Mouse (Mus musculus): ENCODE results near the gene Vps37b. TPM values are rescaled to one million over a fixed set of nuclear protein-coding genes. Genes with fewer than 3 reads are reported as not detected.

Vps37b gene
- polyA plus RNA-seq, 1 experiment, result 40.7 TPM

DNA sequence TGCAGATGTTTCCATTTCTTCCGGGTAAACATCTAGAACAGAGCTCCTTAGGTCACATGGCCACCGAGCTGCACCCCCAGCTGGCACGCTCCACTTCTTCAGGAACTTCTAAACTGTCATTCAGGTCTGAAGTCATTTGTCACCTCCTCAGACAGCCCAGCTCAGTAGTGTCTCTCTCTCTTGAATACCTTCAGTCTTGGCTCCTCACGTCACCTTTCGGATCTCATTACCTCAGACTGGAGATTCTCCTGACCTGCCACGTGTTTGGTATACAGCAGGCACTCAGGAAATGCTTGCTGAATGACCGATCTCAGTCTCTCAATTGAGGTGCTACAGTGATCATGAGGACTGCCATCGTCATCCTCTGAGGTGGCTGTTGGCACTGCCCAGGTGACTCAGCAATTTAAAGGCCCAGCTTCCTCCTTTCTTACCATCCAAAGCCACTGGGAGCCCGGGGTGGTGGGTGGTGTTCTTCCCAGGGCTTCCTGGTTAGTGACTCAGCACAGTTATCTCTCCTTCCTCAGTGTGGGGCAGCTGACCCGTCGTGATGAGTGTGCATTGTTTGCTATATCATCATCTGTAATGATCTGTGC lies 19.9 kb upstream of the Vps37b start:
- H3K36me3 ChIP-seq (ENCODE audit: control insufficient read depth, insufficient read depth), result no peaks in the 10 kb centered on the region
- no peak for TF ChIP-seq MYOD1 (IDR thresholded peaks at IDR 0.05; ENCODE audit: control insufficient read depth, insufficient read length, low read depth)
- peak; percentile 67 for TF ChIP-seq USF1 (IDR thresholded peaks at IDR 0.05; ENCODE audit: low read depth)
- no peak for TF ChIP-seq MYOG (IDR thresholded peaks at IDR 0.05; ENCODE audit: control insufficient read depth, extremely low read depth, insufficient read length)
- TF ChIP-seq FOSL1 (IDR thresholded peaks at IDR 0.05; ENCODE audit: insufficient read depth, low read length, poor library complexity, severe bottlenecking), result peak; percentile 74
- TF ChIP-seq CEBPB (IDR thresholded peaks at IDR 0.05; ENCODE audit: low read depth), result no peak
- no peak for TF ChIP-seq CTCF (IDR thresholded peaks at IDR 0.05; ENCODE audit: control insufficient read depth, insufficient read depth, insufficient read length)
- TF ChIP-seq MAX (IDR thresholded peaks at IDR 0.05), result peak; percentile 96
- no peak overlapping the region for H3ac ChIP-seq (ENCODE audit: control insufficient read depth, insufficient read length, low read depth)
- H3K79me2 ChIP-seq (ENCODE audit: control insufficient read depth, insufficient read depth), result peaks cover 15% of the 10 kb centered on the region
- H3K27me3 ChIP-seq (ENCODE audit: control insufficient read depth, insufficient read depth, insufficient read length), result no peaks in the 10 kb centered on the region
- no peak overlapping the region for H3K4me3 ChIP-seq (ENCODE audit: insufficient read depth, poor library complexity, severe bottlenecking)
- H3K79me3 ChIP-seq (ENCODE audit: low read depth), result no peaks in the 10 kb centered on the region

DNA sequence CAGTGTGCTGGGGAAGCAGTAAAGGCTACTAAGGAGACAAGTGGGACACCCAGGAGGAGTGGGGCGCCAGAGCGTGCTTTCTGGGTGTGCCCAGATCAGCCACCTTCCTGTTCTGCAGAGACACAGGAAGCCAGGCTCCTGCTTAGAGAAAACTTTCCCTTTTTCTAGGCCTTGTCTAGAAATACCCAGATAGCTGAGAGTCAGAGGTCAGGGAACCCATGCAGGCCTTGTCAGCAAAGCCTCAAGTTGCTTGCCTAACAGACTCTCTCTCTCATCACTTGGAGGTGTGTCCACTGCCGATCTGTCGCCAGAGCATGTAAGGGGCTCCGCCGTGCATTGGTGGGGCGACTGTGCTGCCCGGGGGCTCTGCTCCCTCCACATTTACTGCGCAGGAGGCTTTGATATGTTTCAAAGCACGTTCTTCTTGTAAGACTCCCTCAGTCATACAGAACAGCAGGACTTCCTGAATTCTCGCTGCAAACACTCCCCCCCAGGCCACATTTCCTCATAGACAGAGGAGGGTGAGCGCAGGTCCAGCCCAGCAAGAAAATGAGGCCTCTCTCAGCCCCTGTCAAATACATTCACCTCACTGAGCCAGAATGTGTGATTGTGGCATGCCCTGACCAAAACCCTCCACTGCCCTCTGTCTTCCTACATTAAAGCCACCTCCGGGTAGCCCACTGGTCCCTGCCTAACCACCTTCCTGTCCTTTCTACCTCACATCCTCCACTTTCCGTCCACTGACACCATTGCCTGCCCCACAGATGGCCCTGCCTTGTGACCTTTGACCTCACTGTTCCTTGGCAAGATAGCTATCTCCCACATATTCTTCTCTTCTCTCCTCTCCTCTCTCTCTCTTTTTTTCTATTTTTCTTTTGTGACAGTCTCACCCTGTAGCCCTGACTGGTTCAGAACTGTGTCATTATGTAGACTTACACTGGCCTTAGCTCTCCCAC lies 18.3 kb upstream of the Vps37b start:
- H3ac ChIP-seq (ENCODE audit: control insufficient read depth, insufficient read length, low read depth), result peak overlapping the region; percentile 28
- H3K79me2 ChIP-seq (ENCODE audit: control insufficient read depth, insufficient read depth), result peaks cover 15% of the 10 kb centered on the region
- H3K79me3 ChIP-seq (ENCODE audit: low read depth), result no peaks in the 10 kb centered on the region
- no peak overlapping the region for H3K4me3 ChIP-seq (ENCODE audit: insufficient read depth, poor library complexity, severe bottlenecking)
- TF ChIP-seq CTCF (IDR thresholded peaks at IDR 0.05; ENCODE audit: control insufficient read depth, insufficient read depth, insufficient read length), result no peak
- TF ChIP-seq FOSL1 (IDR thresholded peaks at IDR 0.05; ENCODE audit: insufficient read depth, low read length, poor library complexity, severe bottlenecking), result no peak
- no peak for TF ChIP-seq MYOD1 (IDR thresholded peaks at IDR 0.05; ENCODE audit: control insufficient read depth, insufficient read length, low read depth)
- TF ChIP-seq MYOG (IDR thresholded peaks at IDR 0.05; ENCODE audit: control insufficient read depth, extremely low read depth, insufficient read length), result no peak
- TF ChIP-seq CEBPB (IDR thresholded peaks at IDR 0.05; ENCODE audit: low read depth), result no peak
- no peak for TF ChIP-seq MAX (IDR thresholded peaks at IDR 0.05)
- no peak for TF ChIP-seq USF1 (IDR thresholded peaks at IDR 0.05; ENCODE audit: low read depth)
- H3K36me3 ChIP-seq (ENCODE audit: control insufficient read depth, insufficient read depth), result no peaks in the 10 kb centered on the region
- H3K27me3 ChIP-seq (ENCODE audit: control insufficient read depth, insufficient read depth, insufficient read length), result no peaks in the 10 kb centered on the region

DNA sequence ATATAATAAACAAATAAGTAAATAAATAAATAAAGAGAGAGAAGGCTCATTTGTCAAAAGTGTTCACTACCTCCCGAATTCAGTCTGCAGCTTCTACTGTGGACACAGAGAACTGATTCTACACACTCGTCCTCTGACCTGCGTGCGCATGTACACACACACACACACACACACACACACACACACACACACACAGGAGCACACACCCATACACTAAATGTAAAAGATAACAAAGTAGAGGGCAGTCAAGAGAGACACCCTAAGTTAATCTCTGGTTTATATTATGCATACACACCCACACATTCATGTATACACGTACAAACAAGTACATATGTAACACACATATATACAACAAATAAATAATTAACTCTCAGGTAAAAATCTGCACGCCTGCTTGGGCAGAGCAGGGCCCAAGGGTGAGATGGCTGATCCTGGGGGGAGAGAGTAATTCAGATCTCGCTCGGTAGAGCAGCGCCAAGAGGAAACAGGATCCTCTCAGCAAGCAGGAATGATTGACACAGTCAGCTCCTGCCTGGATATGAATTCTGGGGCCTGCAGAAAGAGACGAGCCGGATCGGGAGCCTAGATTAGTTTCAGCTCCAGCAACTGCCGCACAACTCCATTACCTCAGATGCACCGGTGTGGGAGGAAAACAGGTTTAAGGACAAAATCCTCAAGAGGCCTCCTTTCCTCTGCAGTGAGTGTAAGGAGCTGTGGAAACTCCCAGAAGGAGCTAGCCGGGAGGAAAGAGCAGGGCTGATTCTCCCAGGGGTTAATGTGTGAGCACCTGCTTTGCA lies 17.4 kb upstream of the Vps37b start:
- Histone ChIP-seq H3K79me2 (ENCODE audit: control insufficient read depth, insufficient read depth) (peaks cover 15% of the 10 kb centered on the region), H3K27me3 (ENCODE audit: control insufficient read depth, insufficient read depth, insufficient read length) (no peaks in the 10 kb centered on the region), H3ac (ENCODE audit: control insufficient read depth, insufficient read length, low read depth) (peak overlapping the region; percentile 22), H3K4me3 (ENCODE audit: insufficient read depth, poor library complexity, severe bottlenecking) (no peak overlapping the region), H3K79me3 (ENCODE audit: low read depth) (no peaks in the 10 kb centered on the region), H3K36me3 (ENCODE audit: control insufficient read depth, insufficient read depth) (no peaks in the 10 kb centered on the region)
- TF ChIP-seq USF1 (IDR thresholded peaks at IDR 0.05; ENCODE audit: low read depth) (no peak), CTCF (IDR thresholded peaks at IDR 0.05; ENCODE audit: control insufficient read depth, insufficient read depth, insufficient read length) (no peak), MYOD1 (IDR thresholded peaks at IDR 0.05; ENCODE audit: control insufficient read depth, insufficient read length, low read depth) (no peak), CEBPB (IDR thresholded peaks at IDR 0.05; ENCODE audit: low read depth) (no peak), MYOG (IDR thresholded peaks at IDR 0.05; ENCODE audit: control insufficient read depth, extremely low read depth, insufficient read length) (no peak), MAX (IDR thresholded peaks at IDR 0.05) (no peak), FOSL1 (IDR thresholded peaks at IDR 0.05; ENCODE audit: insufficient read depth, low read length, poor library complexity, severe bottlenecking) (no peak)

DNA sequence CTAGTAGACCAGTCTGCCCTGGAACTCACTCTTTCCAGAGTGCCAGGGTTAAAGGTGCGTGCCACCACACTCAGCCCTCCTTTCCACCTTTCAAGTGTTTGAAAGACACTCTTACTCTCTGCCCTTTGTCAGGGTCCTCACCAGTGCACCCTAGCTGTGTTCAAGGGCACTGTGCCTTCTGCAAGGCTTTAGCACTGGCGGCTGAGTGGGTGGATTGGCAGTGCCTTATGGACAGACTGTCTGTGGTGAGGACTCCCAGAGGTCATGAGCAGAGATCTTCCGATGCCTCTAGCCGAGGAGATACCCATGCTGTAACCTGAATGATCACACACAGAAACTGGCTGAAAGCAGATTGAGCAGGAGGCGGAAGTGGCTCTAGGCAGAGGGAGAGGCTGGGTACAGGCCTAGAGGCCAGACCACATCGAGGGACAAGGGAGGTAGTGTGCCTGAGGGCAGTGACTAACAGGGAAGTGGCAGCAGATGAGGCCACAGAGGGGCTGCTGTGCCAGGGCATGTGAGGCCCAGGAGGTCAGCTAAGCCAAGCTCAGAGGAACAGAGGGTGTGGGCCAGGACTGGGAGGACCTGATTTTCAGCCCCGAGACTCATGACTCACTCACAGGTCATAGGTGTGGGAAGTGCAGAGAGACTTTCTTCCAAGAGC lies 14.8 kb upstream of the Vps37b start:
- no peak for TF ChIP-seq CEBPB (IDR thresholded peaks at IDR 0.05; ENCODE audit: low read depth)
- peak; percentile 90 for TF ChIP-seq MAX (IDR thresholded peaks at IDR 0.05)
- no peak for TF ChIP-seq MYOG (IDR thresholded peaks at IDR 0.05; ENCODE audit: control insufficient read depth, extremely low read depth, insufficient read length)
- TF ChIP-seq CTCF (IDR thresholded peaks at IDR 0.05; ENCODE audit: control insufficient read depth, insufficient read depth, insufficient read length), result no peak
- peak; percentile 68 for TF ChIP-seq FOSL1 (IDR thresholded peaks at IDR 0.05; ENCODE audit: insufficient read depth, low read length, poor library complexity, severe bottlenecking)
- TF ChIP-seq USF1 (IDR thresholded peaks at IDR 0.05; ENCODE audit: low read depth), result no peak
- peak; percentile 39 for TF ChIP-seq MYOD1 (IDR thresholded peaks at IDR 0.05; ENCODE audit: control insufficient read depth, insufficient read length, low read depth)
- Histone ChIP-seq H3K79me2 (ENCODE audit: control insufficient read depth, insufficient read depth) (peaks cover 15% of the 10 kb centered on the region), H3ac (ENCODE audit: control insufficient read depth, insufficient read length, low read depth) (no peak overlapping the region), H3K4me3 (ENCODE audit: insufficient read depth, poor library complexity, severe bottlenecking) (no peak overlapping the region), H3K79me3 (ENCODE audit: low read depth) (no peaks in the 10 kb centered on the region), H3K27me3 (ENCODE audit: control insufficient read depth, insufficient read depth, insufficient read length) (no peaks in the 10 kb centered on the region), H3K36me3 (ENCODE audit: control insufficient read depth, insufficient read depth) (no peaks in the 10 kb centered on the region)

All from C2C12 (cell line).